ENCODE assay signal across 24 mouse cellular contexts in the genomic region with DNA sequence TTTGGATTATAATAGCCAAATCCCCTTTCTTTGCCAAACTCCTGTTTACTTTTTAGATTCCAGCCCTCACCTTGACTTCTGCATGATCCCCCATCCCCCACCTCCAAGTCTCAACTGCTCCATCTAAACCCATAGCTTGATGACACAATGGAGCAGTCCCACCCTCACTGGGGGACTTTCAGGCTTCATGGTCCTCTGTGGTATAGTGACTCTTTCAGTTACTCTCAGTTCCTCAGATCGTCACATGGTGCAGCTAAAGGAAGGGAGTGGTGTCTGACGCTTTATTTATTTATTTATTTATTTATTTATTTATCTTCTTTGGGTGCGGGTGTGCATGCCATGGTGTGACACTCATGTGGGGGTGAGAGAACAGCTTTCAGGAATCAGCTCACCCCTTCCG.
"Had no signal": no experiment of that assay in that cellular context is flagged by ENCODE, and none has a peak within 500 bp of the region (broad histone marks: within the 10 kb centered on the region; RNA-seq: fewer than 3 reads in every experiment).

No protein-coding gene starts in this region.

- DNase-seq: gastrocnemius, postnatal 14 days; gastrocnemius, postnatal 36 days; heart, adult 18-20 months; heart, postnatal 10 days; heart, postnatal 4 days; kidney, adult 18-20 months; kidney, adult 9 months; kidney, postnatal 14 days; kidney, postnatal 36 days; layer of hippocampus, adult 9-11 months; layer of hippocampus, postnatal 36 days; left cerebral cortex, postnatal 4 days had no signal

- H3K27me3 ChIP-seq: heart, embryonic 12.5 days; hindbrain, embryonic 12.5 days; intestine, embryonic 15.5 days; kidney, embryonic 15.5 days; limb, embryonic 13.5 days; limb, embryonic 15.5 days; liver, embryonic 12.5 days had no signal

- ATAC-seq: hindbrain, embryonic 16.5 days; inflammation-experienced regulatory T-cells, adult 6 months; intestine, embryonic 15.5 days; intestine, postnatal 0 days; liver, embryonic 12.5 days had no signal

- H3K36me3 ChIP-seq: heart, embryonic 10.5 days; heart, embryonic 12.5 days; hindbrain, embryonic 10.5 days; hindbrain, embryonic 12.5 days; intestine, embryonic 15.5 days; kidney, embryonic 15.5 days; limb, embryonic 13.5 days; limb, embryonic 15.5 days; liver, embryonic 12.5 days had no signal
